Mouse (Mus musculus): ENCODE measurements around the gene St5.
A peak's percentile ranks its signal among the peaks of the same experiment; 100 is the strongest.

St5 gene

DNA sequence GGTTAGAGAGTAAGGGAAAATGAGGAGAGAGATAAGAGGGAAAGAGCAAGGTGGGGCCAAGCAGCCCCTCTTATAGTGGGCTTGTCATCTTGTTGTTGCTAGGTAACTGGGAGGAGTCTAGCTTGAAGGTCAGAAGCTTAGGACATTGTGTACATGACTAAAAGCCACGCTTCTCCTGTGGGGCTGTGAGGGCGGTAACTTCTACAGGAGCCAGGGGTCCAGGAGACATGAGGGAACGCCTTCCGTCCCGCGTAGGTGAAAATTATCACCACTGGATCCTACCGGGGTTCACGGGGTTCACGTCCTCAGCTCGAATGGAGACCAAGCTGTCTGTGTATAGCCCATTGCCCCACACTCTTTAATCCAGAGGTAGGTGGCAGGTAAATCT, 8.1 kb downstream of the St5 start:
- DNase-seq: no peak

DNA sequence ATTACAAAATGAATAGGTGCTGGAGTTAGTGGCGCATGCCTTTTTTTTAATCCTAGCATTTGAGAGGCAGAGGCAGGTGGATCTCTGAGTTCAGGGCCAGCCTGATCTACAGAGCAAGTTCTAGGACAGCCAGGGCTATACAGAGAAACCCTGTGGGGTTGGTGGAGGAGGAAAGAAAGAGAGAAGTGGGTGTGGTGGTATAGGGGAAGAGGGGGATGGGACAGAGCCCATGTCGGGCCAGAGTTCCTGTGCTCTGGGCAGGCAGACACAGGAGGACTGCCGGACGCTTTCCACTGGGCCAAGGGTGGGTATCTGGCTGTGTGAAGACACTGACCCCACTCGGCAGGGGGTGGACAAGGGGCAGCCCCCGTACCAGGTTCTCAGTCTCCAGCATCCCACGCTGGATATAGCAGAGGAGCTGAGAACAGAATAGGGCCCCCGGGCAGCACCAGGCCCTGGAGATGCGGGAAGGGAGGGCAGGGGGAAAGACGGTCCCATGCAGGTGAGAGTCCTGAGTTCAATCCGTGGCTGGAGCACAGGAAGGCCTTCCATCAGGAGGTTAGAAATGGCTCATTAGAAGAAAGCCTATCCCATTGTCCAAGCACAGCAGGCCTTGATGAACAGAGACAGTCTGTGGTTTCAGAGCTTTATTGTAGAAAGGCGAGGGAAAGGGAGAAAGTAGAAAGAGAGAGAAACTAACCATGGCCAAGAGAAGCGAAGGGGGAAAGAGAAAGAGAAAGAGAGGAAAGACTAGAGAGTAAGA, 8.6 kb downstream of the St5 start:
- DNase-seq: no peak

DNA sequence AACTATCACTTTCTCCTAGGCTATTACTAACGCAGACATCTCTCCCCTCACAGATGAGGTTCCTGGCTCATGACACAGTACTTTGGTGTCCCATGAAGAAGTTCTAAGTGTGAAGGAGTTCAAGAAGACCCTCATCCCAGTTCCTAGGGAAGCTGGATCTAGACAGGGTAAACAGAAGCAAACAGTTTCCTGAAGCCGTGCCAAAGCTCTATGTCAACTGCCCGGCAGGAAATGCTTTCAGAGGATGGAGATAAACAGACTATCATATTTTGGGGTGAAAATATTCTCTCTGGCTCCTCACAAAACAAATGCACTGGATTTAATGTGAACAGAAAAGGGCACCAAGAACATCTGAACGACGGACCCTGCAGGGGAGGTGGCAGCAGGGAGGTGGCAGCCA, 12.4 kb downstream of the St5 start:
- DNase-seq: peak in 1 of 2 experiments; percentile 65

DNA sequence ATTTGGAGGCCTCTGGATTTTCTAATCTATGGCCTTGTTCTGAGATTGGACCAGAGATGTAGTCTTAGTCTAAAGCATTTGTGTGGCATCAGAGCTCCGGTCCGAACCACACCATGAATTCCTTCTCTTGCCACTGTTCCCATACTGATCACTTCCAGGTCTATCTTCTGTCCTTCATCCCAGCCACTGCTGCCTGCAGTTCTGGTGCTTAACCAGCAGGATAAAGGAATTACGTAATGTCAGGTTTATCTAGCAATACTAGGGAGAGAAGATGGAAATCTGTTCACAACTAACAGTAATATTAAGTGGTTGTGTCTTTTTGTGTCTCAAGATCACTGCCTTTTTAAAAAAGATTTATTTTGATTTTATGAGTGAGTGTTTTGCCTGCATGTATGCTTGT, 13.3 kb downstream of the St5 start:
- no peak for DNase-seq

DNA sequence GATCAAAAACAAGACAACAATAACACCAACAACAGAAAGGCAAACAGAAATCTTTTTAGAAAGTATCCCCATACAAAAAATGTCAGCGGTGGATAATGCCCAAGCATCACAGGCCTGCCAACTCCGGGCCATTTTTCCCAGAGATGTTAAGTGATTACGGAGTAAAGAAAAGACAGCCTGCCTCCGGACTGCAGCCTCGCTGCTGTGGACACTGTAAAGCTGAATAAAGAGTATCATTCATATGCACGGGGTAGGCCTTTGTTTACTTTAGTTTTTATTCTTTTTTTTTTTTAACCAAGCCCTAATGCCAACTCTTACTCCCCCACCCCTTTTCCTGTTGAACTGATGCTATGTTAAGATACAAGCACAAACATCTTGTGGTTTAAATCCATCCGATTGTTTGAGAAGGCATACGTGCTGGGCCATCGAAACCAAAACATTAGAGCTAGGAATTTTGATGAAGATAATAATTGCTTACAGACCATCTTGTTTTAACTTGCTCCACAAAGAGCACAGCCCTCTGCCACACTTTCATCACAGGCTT, 16.7 kb downstream of the St5 start:
- DNase-seq: peak in 1 of 2 experiments; percentile 32

DNA sequence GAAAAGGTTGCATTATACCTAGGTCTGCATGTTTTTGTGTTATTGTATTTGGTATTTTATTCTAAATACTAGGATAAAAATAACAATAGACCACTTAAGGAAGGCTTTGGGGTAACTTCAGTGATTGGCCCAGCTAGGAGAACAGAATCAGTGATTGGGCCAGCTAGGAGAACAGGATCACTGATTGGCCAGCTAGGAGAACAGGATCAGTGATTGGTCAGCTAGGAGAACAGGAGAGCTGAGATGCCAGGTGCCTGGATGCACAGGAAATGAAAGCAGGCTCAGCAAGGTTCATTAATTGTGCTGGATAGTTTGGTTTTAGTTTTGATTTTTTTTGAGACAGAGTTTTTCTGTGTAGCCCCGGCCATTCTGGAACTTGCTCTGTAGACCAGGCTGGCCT, 22.5 kb downstream of the St5 start:
- DNase-seq: no peak

DNA sequence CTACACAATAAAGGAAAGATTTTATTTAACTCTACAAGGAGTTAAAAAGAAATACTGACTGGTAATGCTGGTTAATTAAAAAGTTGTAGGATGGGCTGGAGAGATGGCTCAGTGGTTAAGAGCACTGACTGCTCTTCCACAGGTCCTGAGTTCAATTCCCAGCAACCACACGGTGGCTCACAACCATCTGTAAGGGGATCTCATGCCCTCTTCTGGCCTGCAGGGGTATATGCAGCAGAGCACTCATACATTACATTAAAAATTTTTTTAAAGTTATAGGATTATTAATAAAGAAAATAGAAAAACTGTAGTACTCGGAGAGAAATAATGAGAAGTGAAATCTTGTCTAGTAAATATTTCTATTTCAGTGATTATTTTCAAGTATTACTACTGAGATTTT, 23.1 kb downstream of the St5 start:
- no peak for DNase-seq

DNA sequence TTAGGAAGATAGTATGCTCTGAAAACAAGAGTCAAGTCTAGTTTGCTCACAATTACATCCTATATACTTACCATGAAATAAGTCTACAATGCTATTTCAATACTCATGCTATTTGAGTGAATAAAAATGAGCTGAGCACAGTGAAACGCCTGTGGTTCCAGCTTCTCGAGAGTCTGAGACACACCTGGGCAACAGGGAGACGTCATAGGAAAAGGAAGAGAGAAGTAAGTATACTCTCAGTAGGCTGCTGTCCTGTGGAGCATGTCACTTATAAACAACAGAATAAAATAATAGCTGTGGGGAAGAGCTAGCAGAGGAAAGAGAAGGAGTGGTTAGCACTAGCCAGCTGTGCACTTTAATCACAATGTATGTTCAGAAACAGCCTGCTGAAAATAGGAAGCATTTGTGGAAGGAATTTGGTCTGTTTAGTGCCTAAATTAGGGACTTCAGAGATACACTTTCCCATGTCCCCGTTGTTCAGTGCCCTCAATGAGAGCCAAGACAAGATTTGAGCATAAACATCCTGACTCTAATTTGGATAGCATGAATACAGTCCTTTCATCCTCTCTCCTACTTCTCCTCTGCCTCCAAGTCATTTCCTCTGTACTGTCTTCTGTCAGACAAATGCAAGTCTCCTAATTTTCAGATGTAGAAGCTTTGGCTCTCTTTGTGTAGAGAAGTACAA, 28.3 kb downstream of the St5 start:
- DNase-seq: no peak

DNA sequence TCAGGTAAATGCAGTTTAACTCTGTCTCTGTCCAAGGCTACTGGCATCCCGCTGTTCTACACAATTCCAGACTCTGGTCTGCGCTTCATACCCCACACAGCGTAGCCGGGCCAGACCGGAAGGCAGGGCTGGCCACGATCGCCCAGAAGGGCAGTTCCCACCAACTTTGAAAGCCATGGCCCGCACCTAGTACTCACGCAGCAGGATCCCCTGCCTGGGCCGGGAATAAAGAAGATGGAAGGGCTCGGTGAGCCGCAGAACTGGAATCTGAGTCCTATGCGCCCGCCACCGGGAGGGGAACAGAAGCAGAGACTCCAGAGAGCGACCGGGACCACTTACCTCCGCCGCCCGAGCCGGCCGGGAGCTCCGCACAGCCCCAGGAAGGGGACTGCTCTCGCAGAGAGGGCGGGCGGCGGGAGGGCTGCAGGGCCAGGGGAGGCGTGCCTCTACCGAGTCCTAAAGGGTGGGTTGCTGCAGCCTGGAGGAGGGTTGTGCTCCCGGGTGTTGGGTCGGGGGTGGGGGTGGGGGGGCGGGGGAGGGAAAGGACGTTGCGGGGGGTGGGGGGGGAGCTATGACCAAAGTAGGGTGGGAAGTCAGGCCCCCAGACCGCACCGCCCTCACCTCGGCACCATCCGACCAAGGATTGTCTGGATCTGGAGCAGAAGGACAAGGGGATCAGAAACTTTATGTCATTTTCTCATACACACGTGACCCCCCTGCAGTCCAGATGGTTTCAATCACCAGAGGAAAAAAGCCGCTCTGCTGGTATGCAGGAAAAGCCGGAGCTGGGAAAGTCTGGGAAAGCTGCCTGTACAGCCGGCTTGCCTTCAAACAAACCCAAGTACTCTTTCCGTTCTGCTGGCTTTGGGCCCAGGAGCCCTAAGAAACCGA, 31.6 kb downstream of the St5 start:
- DNase-seq: peak; percentile 74 to 83

DNA sequence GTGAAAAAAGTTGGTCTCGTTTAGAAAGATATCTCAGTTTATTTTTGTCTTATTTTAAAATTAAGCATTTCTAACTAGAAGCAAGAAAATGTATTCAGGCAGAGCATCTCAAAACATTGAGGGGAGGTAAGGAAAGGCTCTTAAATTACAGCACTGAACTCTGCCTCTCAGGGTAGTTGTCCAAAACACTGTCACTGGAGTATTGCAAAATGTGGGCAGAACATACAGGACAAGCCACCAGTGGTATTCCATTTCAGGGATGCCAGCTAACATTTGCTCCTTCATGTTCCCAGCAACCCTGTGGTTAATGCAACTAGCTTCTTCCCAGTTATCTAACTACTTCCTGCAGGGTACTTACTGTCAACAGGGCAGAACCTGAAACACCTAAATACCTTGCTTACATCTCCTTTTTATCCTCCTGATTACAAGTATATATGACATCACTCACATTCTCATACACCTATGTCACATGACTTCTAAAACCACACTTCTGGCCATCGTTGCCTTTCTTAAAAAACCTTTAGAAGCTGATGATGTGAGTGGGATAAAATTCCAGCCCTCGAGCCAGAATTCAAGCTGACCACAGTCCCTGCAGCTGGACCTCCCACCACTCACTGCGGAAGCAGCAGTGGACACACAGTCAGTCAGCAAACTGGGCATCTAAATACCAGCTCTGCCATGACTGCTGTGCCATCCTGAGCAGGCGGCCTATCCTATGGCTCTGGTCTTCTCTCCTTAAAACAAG, 33.8 kb downstream of the St5 start:
- DNase-seq: no peak

DNA sequence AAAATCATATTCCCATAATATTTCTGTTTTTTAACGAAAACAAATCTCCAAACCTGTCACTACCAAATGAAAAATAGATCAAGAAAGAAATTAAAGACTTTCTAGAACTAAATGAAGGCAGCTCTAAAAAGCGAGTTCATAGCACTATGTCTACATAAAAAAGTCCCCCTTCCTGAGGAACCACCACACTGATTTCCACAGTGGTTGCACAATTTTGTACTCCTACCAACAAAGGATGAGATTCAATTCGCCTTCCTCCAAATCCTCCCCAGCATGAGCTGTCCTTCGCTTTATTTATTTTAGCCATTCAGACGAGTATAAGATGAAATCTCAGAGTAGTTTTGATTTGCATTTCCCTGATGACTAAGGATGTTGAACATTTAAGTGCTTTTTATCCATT, 36.7 kb downstream of the St5 start:
- no peak for DNase-seq

DNA sequence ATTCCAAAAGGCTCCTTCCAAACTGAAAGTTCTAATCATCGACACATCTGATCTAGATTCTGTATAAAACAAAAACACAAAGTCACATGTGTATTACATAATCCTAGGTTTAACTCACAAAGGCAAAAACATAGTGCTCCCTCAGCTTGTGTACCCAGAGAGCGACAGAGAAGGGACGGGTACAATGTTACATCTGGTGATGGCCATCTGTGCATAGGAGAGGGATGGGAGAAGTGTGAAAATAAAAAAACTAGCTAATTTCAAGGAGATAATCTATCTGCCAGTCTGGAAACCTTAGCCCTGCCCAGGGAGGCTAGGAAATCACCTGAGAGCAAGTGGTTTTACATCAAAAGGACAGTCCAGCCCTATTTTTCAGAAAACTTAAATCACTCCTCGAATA, 40.8 kb downstream of the St5 start:
- no peak for DNase-seq

DNA sequence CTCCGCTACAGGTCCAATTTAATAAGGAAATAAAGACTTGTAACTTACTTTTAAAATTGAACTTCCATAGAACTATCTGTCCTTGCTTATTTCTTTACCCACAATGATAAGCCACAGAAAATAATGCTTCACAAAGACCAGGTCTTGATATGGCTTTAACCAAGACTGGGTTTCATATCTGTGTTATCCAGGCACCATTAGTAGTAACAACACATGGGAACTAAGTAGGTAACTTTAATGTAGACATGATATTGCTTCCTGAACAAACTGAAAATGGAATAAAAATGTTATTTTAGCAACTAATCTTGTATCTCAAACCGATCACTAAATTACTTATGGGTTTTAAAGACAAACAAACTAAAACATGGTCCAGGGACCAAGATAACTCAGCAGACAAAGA, 44.1 kb downstream of the St5 start:
- no peak for DNase-seq

DNA sequence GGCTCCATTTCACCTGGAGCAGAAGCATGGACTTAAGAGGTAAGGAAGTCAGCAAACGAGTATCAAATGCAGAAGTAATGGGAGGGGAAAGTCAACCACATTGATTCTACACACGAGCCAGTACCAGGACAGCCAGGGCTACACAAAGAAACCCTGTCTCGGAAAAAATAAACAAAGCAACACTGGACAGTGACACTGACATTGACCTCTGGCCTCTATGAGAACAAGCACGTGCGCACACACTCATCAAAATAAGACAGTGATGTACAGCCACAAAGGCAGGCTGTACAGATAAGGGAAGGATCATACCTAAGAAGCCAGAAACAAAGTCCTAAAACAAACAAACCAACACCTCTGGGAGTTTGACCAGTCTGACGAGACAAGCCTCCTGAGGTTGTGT, 45.5 kb downstream of the St5 start:
- no peak for DNase-seq

DNA sequence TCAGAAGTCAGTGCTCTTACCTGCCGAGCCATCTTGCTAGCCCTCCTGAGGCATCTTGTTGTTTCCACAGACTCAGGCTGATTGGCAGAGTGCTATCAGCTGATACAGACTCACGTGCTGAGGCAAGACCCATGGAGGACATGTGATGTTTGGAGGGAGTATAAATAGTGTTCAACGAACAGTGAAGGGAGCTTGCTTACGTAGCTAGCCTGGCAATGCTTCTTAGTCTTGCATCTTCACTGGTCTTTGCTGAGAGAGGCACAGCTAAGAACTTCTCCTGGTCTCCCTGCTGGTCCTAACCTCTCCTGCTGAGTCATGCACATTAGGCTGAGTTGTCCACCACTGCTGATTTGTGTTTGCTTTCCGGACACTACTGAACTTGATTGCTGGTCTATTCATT, 48.5 kb downstream of the St5 start:
- no peak for DNase-seq

DNA sequence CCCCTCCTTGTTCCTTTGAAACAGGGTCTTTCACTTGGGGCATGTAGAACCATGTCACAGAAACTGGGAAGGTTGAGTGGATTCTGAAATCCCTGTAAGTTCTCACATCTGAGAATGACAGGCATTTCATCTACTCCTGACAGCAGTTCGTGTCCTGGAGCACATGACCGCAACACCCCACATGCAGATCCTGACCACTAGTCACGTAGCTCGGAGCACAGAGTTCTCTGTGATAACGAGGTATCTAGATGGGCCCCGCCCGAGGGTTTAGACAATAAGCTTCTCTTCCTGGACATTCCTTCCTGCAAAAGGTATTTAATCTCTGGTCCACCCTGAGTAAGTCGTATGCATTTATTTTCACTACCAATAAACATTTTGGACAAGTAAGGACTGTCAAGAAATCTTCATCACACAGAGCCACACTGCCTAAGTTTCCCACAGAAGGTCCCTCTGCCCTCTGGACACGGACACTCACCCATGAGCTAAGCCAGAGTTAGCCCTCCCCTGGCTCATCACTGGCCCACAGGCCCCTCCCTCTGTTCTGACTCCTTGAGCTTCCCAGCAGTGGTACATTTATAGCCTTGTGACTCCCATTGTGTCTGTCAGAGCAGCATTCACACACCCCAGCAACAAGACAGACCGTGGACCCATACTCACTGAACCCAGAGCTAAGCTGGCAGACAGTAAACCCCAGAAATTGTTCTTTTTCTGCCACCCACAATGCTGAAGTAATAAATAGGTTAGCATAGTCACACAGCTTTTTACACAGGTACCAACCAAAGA, 54.4 kb downstream of the St5 start:
- DNase-seq: no peak

DNA sequence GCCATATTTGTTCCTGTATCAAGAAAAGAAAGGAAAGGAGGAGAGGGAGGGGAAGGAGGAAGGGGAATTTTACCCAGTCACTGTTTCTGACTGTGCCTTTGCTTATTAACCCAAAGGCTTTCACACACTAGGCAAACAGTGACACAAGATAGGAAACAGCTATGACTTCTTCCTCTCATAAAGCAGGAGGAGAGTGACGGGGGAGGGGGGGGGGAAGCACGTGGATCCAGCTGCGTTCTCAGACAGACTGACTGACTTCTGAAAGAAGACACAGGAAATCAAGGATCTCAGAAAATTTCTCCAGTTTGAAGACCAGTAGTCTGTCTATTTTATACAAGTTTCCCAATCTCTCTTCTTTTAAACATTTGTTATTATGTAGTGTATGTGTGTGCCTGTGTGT, 56.8 kb downstream of the St5 start:
- DNase-seq: no peak

DNA sequence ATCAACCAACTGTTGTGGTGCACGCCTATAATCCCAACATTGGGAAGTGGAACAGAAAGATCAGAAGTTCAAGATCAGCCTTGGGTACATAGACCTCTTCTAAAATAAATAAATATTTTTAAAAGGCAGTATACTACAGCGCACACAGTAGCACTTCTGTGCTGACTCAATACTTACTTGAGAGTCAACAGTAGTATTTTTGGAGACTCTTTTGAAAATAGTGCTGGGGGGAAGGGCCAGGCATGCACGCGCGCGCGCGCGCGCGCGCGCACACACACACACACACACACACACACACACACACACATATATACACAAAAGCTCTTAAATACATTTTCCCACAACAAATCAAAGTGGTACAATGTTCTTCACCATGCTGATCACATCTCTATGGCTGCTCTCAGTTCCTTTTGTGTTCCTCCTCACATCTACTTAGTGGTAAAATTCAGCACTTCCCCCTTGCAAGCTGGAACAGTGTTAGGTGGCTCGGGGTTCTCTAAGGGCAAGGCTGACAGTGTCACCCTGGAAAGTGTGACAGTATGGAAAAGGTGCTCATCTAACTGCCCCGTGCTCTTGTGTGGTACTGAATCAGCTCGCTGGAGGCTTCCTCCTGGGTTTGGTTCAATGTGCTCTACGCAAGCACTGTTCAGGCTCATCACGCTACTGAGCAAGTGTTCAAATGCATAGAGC, 60.0 kb downstream of the St5 start:
- no peak for DNase-seq

DNA sequence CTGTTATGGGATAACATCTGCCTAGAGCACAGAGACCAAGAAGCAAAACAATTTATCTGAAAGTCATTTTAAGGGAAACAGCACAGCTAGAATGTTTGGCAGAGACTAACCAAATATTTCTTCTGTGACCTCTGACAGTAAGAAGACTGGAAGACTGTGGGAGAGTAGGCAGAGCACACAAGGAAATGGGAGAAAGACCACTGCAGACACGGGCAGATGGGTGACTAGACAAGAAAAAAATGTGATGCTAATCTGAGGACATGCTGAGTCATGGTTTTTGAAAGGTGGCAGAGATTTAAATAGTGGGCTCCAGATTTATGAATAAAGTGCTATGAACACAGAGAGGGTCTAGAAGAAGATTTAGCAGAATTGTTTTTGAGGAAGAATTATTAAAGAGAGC, 61.4 kb downstream of the St5 start:
- DNase-seq: no peak

DNA sequence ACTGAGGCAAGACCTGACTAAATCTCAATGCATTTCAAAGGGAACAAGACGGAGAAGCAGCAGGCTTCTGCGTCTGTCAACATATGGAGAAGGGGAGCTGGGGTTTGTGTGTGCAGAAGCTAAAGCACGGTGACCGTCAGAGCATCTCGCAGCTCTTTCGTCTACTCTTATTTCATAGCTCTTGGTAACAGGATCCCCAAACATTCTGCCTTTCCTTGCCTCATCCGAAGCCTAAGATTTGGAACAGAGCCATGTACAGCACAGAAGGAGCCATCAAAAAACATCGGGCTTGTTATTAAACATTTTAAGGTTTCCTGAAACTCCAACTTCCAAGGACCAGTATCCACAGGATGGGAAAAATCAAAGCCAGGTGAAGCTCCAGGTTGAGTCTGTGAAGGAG, 62.3 kb downstream of the St5 start:
- DNase-seq: no peak

DNA sequence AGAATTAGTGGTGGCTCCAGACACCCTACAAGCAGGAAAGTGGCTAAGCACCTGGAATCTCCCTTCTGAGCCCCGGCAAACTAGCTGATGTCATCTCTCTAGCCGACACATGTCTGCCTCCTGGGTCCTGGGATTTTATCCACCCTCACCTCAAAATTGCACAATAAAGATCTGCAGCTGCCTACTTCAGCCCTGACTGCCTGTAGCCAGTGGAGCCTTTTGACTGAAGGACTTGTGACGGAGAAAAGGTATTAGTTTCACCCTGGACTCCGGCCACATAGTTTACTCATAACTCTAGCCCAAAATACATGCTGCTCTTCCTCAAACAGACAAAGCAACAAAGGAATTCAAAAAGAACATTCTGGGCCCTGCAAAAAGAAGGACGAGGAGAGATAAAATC, 66.0 kb downstream of the St5 start:
- DNase-seq: peak; percentile 23 to 65

Measured in lung, adult 18-20 months (tissue).